Mouse (Mus musculus): ENCODE data around the gene Rec8. TPM values are rescaled to one million over a fixed set of nuclear protein-coding genes. Genes with fewer than 3 reads are reported as not detected.

The Rec8 gene
- total RNA-seq (2014; rRNA removed): 11.6 and 12.8 TPM in 2 replicates
- polyA plus RNA-seq (2015; fragmentation: Nextera tagmentation; extraction: Ambion mirVana): 12.2 and 14.1 TPM in 2 replicates

DNA sequence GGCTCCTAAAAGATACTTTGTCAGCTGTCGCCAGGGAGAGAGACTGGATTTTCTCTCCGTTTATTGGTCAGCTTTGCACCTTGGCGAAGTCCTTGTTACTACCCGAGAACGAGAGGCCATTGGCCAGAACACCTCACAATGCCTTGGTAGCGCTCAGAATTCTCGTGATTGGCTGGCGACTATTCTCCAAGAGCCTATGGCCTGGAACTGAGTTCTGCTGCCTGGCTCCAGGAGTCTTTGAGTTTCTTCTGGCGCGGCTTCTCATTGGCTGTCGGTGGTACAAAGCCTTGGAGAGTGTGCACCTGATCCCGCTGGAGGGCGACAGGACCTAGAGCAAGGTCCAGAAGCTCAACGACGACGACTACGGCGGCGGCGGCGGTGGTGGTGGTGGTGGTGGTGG lies at the start of gene Rec8:
TSS of gene Rec8 (plus strand) at position 216 of the 400 bp plus-strand sequence.
- DNase-seq (ENCODE audit: low spot score): peak; percentile 74
- H3K9ac ChIP-seq (replicated peaks; ENCODE audit: low read length): peak within 1 kb of the TSS; percentile 30; the same call in 1 of the 2 replicates
- 16% methylated on average over 21 of the region's 21 CpGs for WGBS

GRCm38 (mm10) chr14:55570588-55570987 lies 47.2 kb upstream of the Rec8 start:
- Histone ChIP-seq H3K27me3 (ENCODE audit: insufficient read depth, low read length) (no peaks in the 10 kb centered on the region), H3K9me3 (ENCODE audit: low read length) (no peaks in the 10 kb centered on the region), H3K36me3 (ENCODE audit: insufficient read depth, low read length) (peaks cover 43% of the 10 kb centered on the region), H3K4me3 (ENCODE audit: low read length) (no peak overlapping the region), H3K27ac (no peak overlapping the region), H3K4me2 (ENCODE audit: low read depth, low read length) (no peak overlapping the region), H3K4me1 (ENCODE audit: insufficient read depth, low read length) (no peaks in the 10 kb centered on the region), H3K9ac (replicated peaks; ENCODE audit: low read length) (no peak overlapping the region)
- no peak for DNase-seq (ENCODE audit: low spot score)
- no peak for TF ChIP-seq CTCF (IDR thresholded peaks at IDR 0.05; ENCODE audit: low read depth)
- WGBS: 94% methylated on average over 2 of the region's 2 CpGs
- ATAC-seq: no peak

More for the DNA sequence above, at the start of gene Rec8:
- Histone ChIP-seq H3K9me3 (ENCODE audit: low read length) (no peaks in the 10 kb centered on the region), H3K27ac (peak within 1 kb of the TSS; percentile 48; the same call in 1 of the 2 replicates), H3K4me2 (ENCODE audit: low read depth, low read length) (peak within 1 kb of the TSS; percentile 35; the same call in 1 of the 2 replicates), H3K4me1 (ENCODE audit: insufficient read depth, low read length) (no peaks in the 10 kb centered on the region), H3K4me3 (ENCODE audit: low read length) (peak within 1 kb of the TSS; percentile 21), H3K27me3 (ENCODE audit: insufficient read depth, low read length) (no peaks in the 10 kb centered on the region), H3K36me3 (ENCODE audit: insufficient read depth, low read length) (no peaks in the 10 kb centered on the region)
- peak; percentile 32 for TF ChIP-seq CTCF (IDR thresholded peaks at IDR 0.05; ENCODE audit: low read depth)
- ATAC-seq: peak; percentile 86

DNA sequence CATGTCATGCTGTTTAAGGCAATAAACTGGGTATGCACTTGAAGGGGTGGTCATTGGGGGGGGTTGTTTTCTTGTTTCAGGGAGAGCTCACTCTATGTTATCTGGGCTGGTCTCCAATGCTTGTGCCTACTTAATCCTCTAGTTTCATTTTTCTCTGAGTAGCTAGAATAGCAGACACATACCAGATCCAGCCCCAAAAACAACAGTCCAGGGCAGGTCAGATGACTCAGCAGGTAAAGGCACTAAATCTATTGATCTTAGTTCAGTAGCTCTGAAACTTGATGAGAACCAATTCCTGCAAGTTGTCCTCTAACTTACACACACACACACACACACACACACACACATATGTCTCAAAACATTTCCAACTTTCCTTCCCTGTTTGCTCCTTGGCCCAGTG lies 46.1 kb upstream of the Rec8 start:
- DNase-seq (ENCODE audit: low spot score): no peak
- H3K36me3 ChIP-seq (ENCODE audit: insufficient read depth, low read length): peaks cover 31% of the 10 kb centered on the region

GRCm38 (mm10) chr14:55575302-55575701 lies 42.5 kb upstream of the Rec8 start, which contains the start of gene Fitm1:
TSS of gene Fitm1 (plus strand) at chr14:55575617.
- Histone ChIP-seq H3K27ac (no peak within 1 kb of the TSS), H3K4me1 (ENCODE audit: insufficient read depth, low read length) (no peaks in the 10 kb centered on the region), H3K27me3 (ENCODE audit: insufficient read depth, low read length) (no peaks in the 10 kb centered on the region), H3K9ac (replicated peaks; ENCODE audit: low read length) (no peak within 1 kb of the TSS), H3K4me3 (ENCODE audit: low read length) (no peak within 1 kb of the TSS), H3K4me2 (ENCODE audit: low read depth, low read length) (no peak within 1 kb of the TSS), H3K36me3 (ENCODE audit: insufficient read depth, low read length) (no peaks in the 10 kb centered on the region), H3K9me3 (ENCODE audit: low read length) (no peaks in the 10 kb centered on the region)
- no peak for ATAC-seq
- no peak for TF ChIP-seq CTCF (IDR thresholded peaks at IDR 0.05; ENCODE audit: low read depth)
- 93% methylated on average over 8 of the region's 8 CpGs for WGBS
- DNase-seq (ENCODE audit: low spot score): no peak

More for the DNA sequence above, 46.1 kb upstream of the Rec8 start:
- ATAC-seq: no peak
- no peaks in the 10 kb centered on the region for H3K27me3 ChIP-seq (ENCODE audit: insufficient read depth, low read length)
- no peaks in the 10 kb centered on the region for H3K9me3 ChIP-seq (ENCODE audit: low read length)
- H3K4me2 ChIP-seq (ENCODE audit: low read depth, low read length): no peak overlapping the region
- TF ChIP-seq CTCF (IDR thresholded peaks at IDR 0.05; ENCODE audit: low read depth): no peak
- no peak overlapping the region for H3K9ac ChIP-seq (replicated peaks; ENCODE audit: low read length)
- H3K4me1 ChIP-seq (ENCODE audit: insufficient read depth, low read length): no peaks in the 10 kb centered on the region
- H3K4me3 ChIP-seq (ENCODE audit: low read length): no peak overlapping the region
- no peak overlapping the region for H3K27ac ChIP-seq

DNA sequence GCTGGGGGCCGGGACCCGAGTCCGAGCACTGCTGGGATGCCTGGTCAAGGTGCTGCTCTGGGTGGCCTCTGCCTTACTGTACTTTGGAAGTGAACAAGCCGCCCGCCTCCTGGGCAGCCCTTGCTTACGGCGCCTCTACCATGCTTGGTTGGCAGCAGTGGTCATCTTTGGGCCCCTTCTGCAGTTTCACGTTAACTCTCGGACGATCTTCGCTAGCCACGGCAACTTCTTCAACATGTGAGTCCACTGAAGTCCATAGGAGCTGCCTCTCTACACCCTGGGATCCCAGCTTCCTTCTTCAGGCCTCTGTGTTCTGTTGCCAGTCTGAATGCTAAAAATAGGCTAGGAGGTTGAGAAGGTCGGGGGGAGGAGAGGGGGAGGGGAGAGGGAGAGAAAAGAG lies 42.1 kb upstream of the Rec8 start:
- H3K36me3 ChIP-seq (ENCODE audit: insufficient read depth, low read length): no peaks in the 10 kb centered on the region
- ATAC-seq: no peak
- no peak overlapping the region for H3K4me3 ChIP-seq (ENCODE audit: low read length)
- H3K9ac ChIP-seq (replicated peaks; ENCODE audit: low read length): no peak overlapping the region
- no peak overlapping the region for H3K27ac ChIP-seq
- no peak for DNase-seq (ENCODE audit: low spot score)
- no peak overlapping the region for H3K4me2 ChIP-seq (ENCODE audit: low read depth, low read length)
- no peaks in the 10 kb centered on the region for H3K27me3 ChIP-seq (ENCODE audit: insufficient read depth, low read length)
- no peaks in the 10 kb centered on the region for H3K4me1 ChIP-seq (ENCODE audit: insufficient read depth, low read length)
- no peaks in the 10 kb centered on the region for H3K9me3 ChIP-seq (ENCODE audit: low read length)
- 77% methylated on average over 13 of the region's 13 CpGs for WGBS
- no peak for TF ChIP-seq CTCF (IDR thresholded peaks at IDR 0.05; ENCODE audit: low read depth)

DNA sequence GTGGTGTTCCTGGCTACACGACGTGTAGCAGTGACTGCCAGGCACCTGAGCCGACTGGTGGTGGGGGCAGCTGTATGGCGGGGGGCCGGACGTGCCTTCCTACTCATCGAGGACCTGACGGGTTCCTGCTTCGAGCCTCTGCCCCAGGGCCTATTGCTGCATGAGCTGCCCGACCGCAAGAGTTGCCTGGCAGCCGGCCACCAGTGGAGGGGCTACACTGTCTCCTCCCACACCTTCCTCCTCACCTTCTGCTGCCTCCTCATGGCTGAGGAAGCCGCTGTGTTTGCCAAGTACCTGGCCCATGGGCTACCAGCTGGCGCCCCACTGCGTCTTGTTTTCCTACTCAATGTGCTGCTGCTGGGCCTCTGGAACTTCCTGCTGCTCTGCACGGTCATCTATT lies 41.5 kb upstream of the Rec8 start:
- H3K4me2 ChIP-seq (ENCODE audit: low read depth, low read length): no peak overlapping the region
- H3K27ac ChIP-seq: no peak overlapping the region
- DNase-seq (ENCODE audit: low spot score) (no peak), ATAC-seq (no peak)
- H3K27me3 ChIP-seq (ENCODE audit: insufficient read depth, low read length): no peaks in the 10 kb centered on the region
- H3K4me1 ChIP-seq (ENCODE audit: insufficient read depth, low read length): no peaks in the 10 kb centered on the region
- no peak overlapping the region for H3K4me3 ChIP-seq (ENCODE audit: low read length)
- no peak for TF ChIP-seq CTCF (IDR thresholded peaks at IDR 0.05; ENCODE audit: low read depth)
- H3K9me3 ChIP-seq (ENCODE audit: low read length): no peaks in the 10 kb centered on the region
- H3K9ac ChIP-seq (replicated peaks; ENCODE audit: low read length): no peak overlapping the region
- WGBS: 75% methylated on average over 16 of the region's 16 CpGs
- 0 out of 2 replicates have a peak, but pooled peaks cover 2% of the 10 kb centered on the region for H3K36me3 ChIP-seq (ENCODE audit: insufficient read depth, low read length)

DNA sequence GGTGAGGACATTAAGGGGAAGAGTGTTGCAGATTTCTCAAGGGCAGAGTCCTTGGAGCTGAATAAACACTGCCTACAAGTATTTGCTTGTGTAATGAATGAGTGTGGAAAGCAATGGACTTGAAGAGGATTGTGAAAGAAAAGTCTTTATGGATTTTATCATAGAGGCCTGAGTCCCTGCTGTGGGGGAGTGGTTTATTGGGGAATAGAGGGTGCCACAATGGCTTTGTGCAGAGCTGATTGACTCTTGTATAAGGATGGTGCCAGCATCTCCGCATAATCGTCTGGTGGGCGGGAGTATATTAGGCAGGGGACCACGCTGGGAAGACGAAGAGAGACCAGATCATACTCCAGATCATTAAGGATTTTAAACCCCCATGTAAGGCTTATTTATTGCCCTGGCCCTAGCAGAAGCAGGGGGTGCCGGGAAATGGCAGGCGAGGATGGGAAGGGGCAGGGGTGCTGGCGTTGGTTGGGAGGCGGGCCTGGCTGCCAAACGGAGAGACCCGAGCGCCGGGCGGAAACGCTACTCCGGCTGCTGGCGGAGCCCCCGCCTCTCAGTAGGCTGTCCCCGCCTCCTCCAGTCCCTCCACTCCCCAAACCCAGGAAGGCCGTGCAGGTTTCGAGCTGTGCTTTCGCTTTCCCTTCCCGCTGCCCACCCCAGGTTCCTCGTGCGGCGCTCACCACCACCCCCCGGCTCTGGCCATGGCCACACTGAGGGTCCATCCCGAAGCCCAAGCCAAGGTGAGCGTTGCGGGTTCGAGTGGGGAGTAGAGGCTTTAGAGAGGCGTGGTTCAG lies 39.8 kb upstream of the Rec8 start, which contains the start of gene Psme1:
TSS of gene Psme1 (plus strand) at position 253 of the 797 bp plus-strand sequence.
- ATAC-seq (peak; percentile 95), DNase-seq (ENCODE audit: low spot score) (peak; percentile 92)
- peak within 1 kb of the TSS; percentile 85 for H3K27ac ChIP-seq
- no peaks in the 10 kb centered on the region for H3K27me3 ChIP-seq (ENCODE audit: insufficient read depth, low read length)
- peak within 1 kb of the TSS; percentile 83 for H3K9ac ChIP-seq (replicated peaks; ENCODE audit: low read length)
- peak within 1 kb of the TSS; percentile 57 for H3K4me3 ChIP-seq (ENCODE audit: low read length)
- under 1% methylated on average over 31 of the region's 32 CpGs for WGBS
- H3K4me2 ChIP-seq (ENCODE audit: low read depth, low read length): peak within 1 kb of the TSS; percentile 92
- TF ChIP-seq CTCF (IDR thresholded peaks at IDR 0.05; ENCODE audit: low read depth): no peak
- no peaks in the 10 kb centered on the region for H3K9me3 ChIP-seq (ENCODE audit: low read length)
- H3K4me1 ChIP-seq (ENCODE audit: insufficient read depth, low read length): no peaks in the 10 kb centered on the region
- peaks cover 9% of the 10 kb centered on the region; the same call in 1 of the 2 replicates for H3K36me3 ChIP-seq (ENCODE audit: insufficient read depth, low read length)
